Mouse (Mus musculus) MEL (cell line): ENCODE data around the gene Ell2. TPM values are rescaled to one million over a fixed set of nuclear protein-coding genes. Genes with fewer than 3 reads are reported as not detected.

ENCODE experiments used
- DNase-seq: peaks from one replicate; pipeline ENCODE4 v3.0.0; 2011; ENCODE audit warnings: low read depth, low spot score
- H3K27ac ChIP-seq: 2 replicates; pipeline ENCODE4 v1.5.1; 2012; ENCODE audit warnings: low read depth, mild to moderate bottlenecking, control low read depth, low read length, moderate library complexity; ENCODE audit not compliant: control insufficient read depth
- H3K27me3 ChIP-seq, 2 experiments: fragments of 150-350 bp in 1 of 2; sonication (generic) in 1 of 2; 2 replicates each; pipeline ENCODE4 v1.6.1; 2012; ENCODE audit warnings: low read length in 2 of 2, mild to moderate bottlenecking in 2 of 2, improper control_type of control experiment in 1 of 2, moderate library complexity in 1 of 2; ENCODE audit not compliant: insufficient read depth in 2 of 2, control insufficient read depth in 1 of 2
- H3K36me3 ChIP-seq, 2 experiments: 2 replicates each; pipeline ENCODE4 v1.6.1; 2012 to 2014; ENCODE audit warnings: low read length in 2 of 2, improper control_type of control experiment in 1 of 2, inconsistent platforms in 1 of 2, mild to moderate bottlenecking in 1 of 2; ENCODE audit not compliant: insufficient read depth in 2 of 2, control insufficient read depth in 1 of 2
- H3K4me1 ChIP-seq, 2 experiments: fragments of 150-350 bp in 1 of 2; sonication (generic) in 1 of 2; 2 replicates each; pipeline ENCODE4 v1.6.1; 2012; ENCODE audit warnings: low read length in 2 of 2, improper control_type of control experiment in 1 of 2, mild to moderate bottlenecking in 1 of 2; ENCODE audit not compliant: insufficient read depth in 2 of 2, control insufficient read depth in 1 of 2
- H3K4me3 ChIP-seq, 2 experiments: fragments of 150-350 bp in 1 of 2; sonication (generic) in 1 of 2; 2 replicates each; pipeline ENCODE4 v1.5.1; 2012; ENCODE audit warnings: low read depth in 2 of 2, low read length in 2 of 2, mild to moderate bottlenecking in 2 of 2, moderate library complexity in 2 of 2, control low read depth in 1 of 2, improper control_type of control experiment in 1 of 2; ENCODE audit not compliant: control insufficient read depth in 1 of 2, insufficient read depth in 1 of 2
- H3K79me2 ChIP-seq: 2 replicates; pipeline ENCODE4 v1.6.1; 2012; ENCODE audit warnings: mild to moderate bottlenecking, low read length, moderate library complexity; ENCODE audit not compliant: control insufficient read depth, poor library complexity, insufficient read depth
- H3K9ac ChIP-seq: 2 replicates; pipeline ENCODE4 v1.6.1; 2012; ENCODE audit warnings: low read depth, mild to moderate bottlenecking, control low read depth, low read length, moderate library complexity; ENCODE audit not compliant: control insufficient read depth, poor library complexity, severe bottlenecking
- H3K9me3 ChIP-seq: fragments of 150-350 bp; sonication (generic); replicated peaks from 2 replicates; pipeline ENCODE4 v1.6.1; 2012; ENCODE audit warnings: mild to moderate bottlenecking, low read length, improper control_type of control experiment, moderate library complexity; ENCODE audit not compliant: insufficient read depth
- BHLHE40 ChIP-seq: IDR thresholded peaks from 2 replicates; pipeline ENCODE4 v1.6.1; 2012; ENCODE audit warnings: low read depth, mild to moderate bottlenecking, inconsistent platforms, low read length, improper control_type of control experiment, borderline replicate concordance
- CHD1 ChIP-seq: IDR thresholded peaks from 2 replicates; pipeline ENCODE4 v1.6.1; 2012; ENCODE audit warnings: low read depth, mild to moderate bottlenecking, inconsistent platforms, low read length, improper control_type of control experiment
- CTCF ChIP-seq, 3 experiments: IDR thresholded peaks in 2 of 3; conservative IDR thresholded peaks in 1 of 3; 2 replicates each; pipeline ENCODE4 v1.5.1; 2011 to 2012; ENCODE audit warnings: low read length in 3 of 3, low read depth in 2 of 3, mild to moderate bottlenecking in 2 of 3, improper control_type of control experiment in 1 of 3, inconsistent platforms in 1 of 3, mixed read lengths in 1 of 3, moderate library complexity in 1 of 3; ENCODE audit not compliant: control insufficient read depth in 1 of 3, insufficient read depth in 1 of 3, poor library complexity in 1 of 3, severe bottlenecking in 1 of 3
- EP300 ChIP-seq, 2 experiments: IDR thresholded peaks; 2 replicates each; pipeline ENCODE4 v1.6.1; 2011; ENCODE audit warnings: improper control_type of control experiment in 2 of 2, low read length in 2 of 2, low read depth in 1 of 2, mild to moderate bottlenecking in 1 of 2
- ETS1 ChIP-seq: IDR thresholded peaks from 2 replicates; pipeline ENCODE4 v1.6.1; 2012; ENCODE audit warnings: low read depth, mild to moderate bottlenecking, inconsistent platforms, low read length, improper control_type of control experiment, moderate library complexity
- GABPA ChIP-seq: IDR thresholded peaks from 2 replicates; pipeline ENCODE4 v1.6.1; 2012; ENCODE audit warnings: low read depth, mild to moderate bottlenecking, inconsistent platforms, low read length, improper control_type of control experiment, moderate library complexity
- HCFC1 ChIP-seq: IDR thresholded peaks from 2 replicates; pipeline ENCODE4 v1.6.1; 2012; ENCODE audit warnings: low read depth, mild to moderate bottlenecking, inconsistent platforms, low read length, improper control_type of control experiment, moderate library complexity
- KAT2A ChIP-seq: conservative IDR thresholded peaks from 2 replicates; pipeline ENCODE4 v1.6.1; 2012; ENCODE audit warnings: low read depth, low read length, improper control_type of control experiment, inconsistent platforms
- MAFK ChIP-seq: IDR thresholded peaks from 2 replicates; pipeline ENCODE4 v1.6.1; 2011; ENCODE audit warnings: low read depth, mild to moderate bottlenecking, low read length, improper control_type of control experiment, borderline replicate concordance
- MAX ChIP-seq: IDR thresholded peaks from 2 replicates; pipeline ENCODE4 v1.6.1; 2011; ENCODE audit warnings: low read length, improper control_type of control experiment
- MXI1 ChIP-seq: IDR thresholded peaks from 2 replicates; pipeline ENCODE4 v1.6.1; 2011; ENCODE audit warnings: mild to moderate bottlenecking, low read depth, low read length, improper control_type of control experiment
- MYC ChIP-seq: IDR thresholded peaks from 2 replicates; pipeline ENCODE4 v1.6.1; 2011; ENCODE audit warnings: low read depth, mild to moderate bottlenecking, low read length, improper control_type of control experiment, moderate library complexity
- POLR2A ChIP-seq, 2 experiments: IDR thresholded peaks; 2 replicates each; pipeline ENCODE4 v1.6.1; 2011 to 2012; ENCODE audit warnings: low read length in 2 of 2, mild to moderate bottlenecking in 2 of 2, control low read depth in 1 of 2, improper control_type of control experiment in 1 of 2, low read depth in 1 of 2, moderate library complexity in 1 of 2; ENCODE audit not compliant: control insufficient read depth in 1 of 2, insufficient read depth in 1 of 2, poor library complexity in 1 of 2
- POLR2AphosphoS2 ChIP-seq: IDR thresholded peaks from 2 replicates; pipeline ENCODE4 v1.6.1; 2011; ENCODE audit warnings: low read length, improper control_type of control experiment
- POLR2AphosphoS5 ChIP-seq: IDR thresholded peaks from 2 replicates; pipeline ENCODE4 v1.6.1; 2012; ENCODE audit warnings: low read depth, borderline replicate concordance, mild to moderate bottlenecking, inconsistent platforms, low read length, moderate library complexity, mixed read lengths
- RAD21 ChIP-seq: IDR thresholded peaks from 2 replicates; pipeline ENCODE4 v1.6.1; 2011; ENCODE audit warnings: mild to moderate bottlenecking, low read depth, low read length, improper control_type of control experiment
- RCOR1 ChIP-seq: IDR thresholded peaks from 2 replicates; pipeline ENCODE4 v1.6.1; 2012; ENCODE audit warnings: low read depth, mild to moderate bottlenecking, inconsistent platforms, low read length, improper control_type of control experiment
- SIN3A ChIP-seq: IDR thresholded peaks from 2 replicates; pipeline ENCODE4 v1.6.1; 2012; ENCODE audit warnings: low read length, improper control_type of control experiment, inconsistent platforms
- SMC3 ChIP-seq: IDR thresholded peaks from 2 replicates; pipeline ENCODE4 v1.6.1; 2011; ENCODE audit warnings: low read depth, low read length, improper control_type of control experiment
- TAL1 ChIP-seq: IDR thresholded peaks from 2 replicates; pipeline ENCODE4 v1.6.1; 2012; ENCODE audit warnings: mild to moderate bottlenecking, inconsistent platforms, low read length, moderate library complexity, mixed read lengths
- TBP ChIP-seq: IDR thresholded peaks from 2 replicates; pipeline ENCODE4 v1.8.0; 2011; ENCODE audit warnings: low read depth, low read length, improper control_type of control experiment
- UBTF ChIP-seq: IDR thresholded peaks from 2 replicates; pipeline ENCODE4 v1.6.1; 2012; ENCODE audit warnings: low read depth, mild to moderate bottlenecking, inconsistent platforms, low read length, improper control_type of control experiment, moderate library complexity, borderline replicate concordance; ENCODE audit not compliant: insufficient read depth
- ZKSCAN1 ChIP-seq: IDR thresholded peaks from 2 replicates; pipeline ENCODE4 v1.6.1; 2012; ENCODE audit warnings: low read depth, mild to moderate bottlenecking, inconsistent platforms, low read length, improper control_type of control experiment, moderate library complexity
- ZNF384 ChIP-seq: IDR thresholded peaks from 2 replicates; pipeline ENCODE4 v1.6.1; 2012; ENCODE audit warnings: low read depth, mild to moderate bottlenecking, inconsistent platforms, low read length, improper control_type of control experiment
- polyA plus RNA-seq, 2 experiments: library from polyadenylated mRNA; stranded (reverse) in 1 of 2; unstranded in 1 of 2; fragments of >175 nt in 1 of 2; fragments of >200 nt in 1 of 2; gene quantifications; 2 replicates each; pipeline versions ENCODE4 v1.2.1 to v1.2.4; 2012; ENCODE audit warnings: low replicate concordance in 2 of 2, low read depth in 1 of 2; ENCODE audit not compliant: insufficient read length in 2 of 2, insufficient read depth in 1 of 2, missing spikeins in 1 of 2
- total RNA-seq: library from RNA; depleted of rRNA; stranded (reverse); fragments of 300-350 nt; gene quantifications from 2 replicates; pipeline ENCODE4 v1.2.3, GENCODE M21; 2012

The Ell2 gene
- total and polyA plus RNA-seq, 3 experiments = 25.0 to 77.1 (median 52.5) TPM

GRCm38 (mm10) chr13:75718376-75718775 is 11.8 kb downstream of the Ell2 start:
- H3K4me3 ChIP-seq = no peak overlapping the region
- H3K36me3 ChIP-seq = peaks cover 0 to 65% of the 10 kb centered on the region in 2 experiments
- peaks cover 34% of the 10 kb centered on the region for H3K79me2 ChIP-seq
- H3K4me1 ChIP-seq = peaks cover 20 to 26% of the 10 kb centered on the region in 2 experiments
- TF ChIP-seq MAFK = no peak
- no peak for TF ChIP-seq EP300 (IDR thresholded peaks at IDR 0.05; ENCODE audit: low read depth in 1 of 2, low read length in 2 of 2)
- no peak for TF ChIP-seq POLR2AphosphoS5
- no peak for TF ChIP-seq MAX
- no peak for TF ChIP-seq KAT2A
- no peak for TF ChIP-seq SMC3
- no peak for TF ChIP-seq CTCF (IDR thresholded peaks at IDR 0.05 in 2 of 3, conservative IDR thresholded peaks at IDR 0.05 in 1 of 3; ENCODE audit: control insufficient read depth in 1 of 3, insufficient read depth in 1 of 3, low read depth in 2 of 3, low read length in 3 of 3, poor library complexity in 1 of 3, severe bottlenecking in 1 of 3)
- no peak for TF ChIP-seq RCOR1
- TF ChIP-seq TBP = no peak
- TF ChIP-seq ZNF384 = no peak
- no peak for TF ChIP-seq CHD1
- no peak for TF ChIP-seq TAL1
- no peak for TF ChIP-seq GABPA
- TF ChIP-seq POLR2AphosphoS2 = no peak
- TF ChIP-seq MYC = no peak
- TF ChIP-seq HCFC1 = no peak
- no peaks in the 10 kb centered on the region for H3K27me3 ChIP-seq
- DNase-seq = no peak
- no peak overlapping the region for H3K27ac ChIP-seq
- H3K9ac ChIP-seq = no peak overlapping the region
- H3K9me3 ChIP-seq = no peaks in the 10 kb centered on the region

GRCm38 (mm10) chr13:75719645-75720044 is 13.1 kb downstream of the Ell2 start:
- Histone ChIP-seq H3K4me1 (peaks cover 16 to 25% of the 10 kb centered on the region in 2 experiments), H3K9ac (no peak overlapping the region), H3K36me3 (peaks cover 0 to 53% of the 10 kb centered on the region in 2 experiments), H3K27ac (no peak overlapping the region), H3K4me3 (no peak overlapping the region), H3K9me3 (no peaks in the 10 kb centered on the region), H3K27me3 (no peaks in the 10 kb centered on the region), H3K79me2 (peaks cover 26% of the 10 kb centered on the region)
- DNase-seq = no peak
- TF ChIP-seq POLR2A (IDR thresholded peaks at IDR 0.05; ENCODE audit: control insufficient read depth in 1 of 2, insufficient read depth in 1 of 2, low read depth in 1 of 2, low read length in 2 of 2, poor library complexity in 1 of 2) = no peak
- no peak for TF ChIP-seq SMC3
- TF ChIP-seq BHLHE40 = no peak
- no peak for TF ChIP-seq ZKSCAN1
- TF ChIP-seq HCFC1 = no peak
- TF ChIP-seq SIN3A = no peak
- TF ChIP-seq RCOR1 = no peak
- TF ChIP-seq UBTF = no peak
- no peak for TF ChIP-seq RAD21
- TF ChIP-seq KAT2A = no peak
- no peak for TF ChIP-seq MXI1
- TF ChIP-seq ETS1 = no peak
- TF ChIP-seq POLR2AphosphoS5 = no peak
- no peak for TF ChIP-seq MAFK
- TF ChIP-seq MYC = no peak
- TF ChIP-seq CHD1 = no peak
- TF ChIP-seq TBP = no peak
